Mouse (Mus musculus) liver, embryonic 11.5 days (tissue): ENCODE measurements around the gene Olfr732. TPM values are rescaled to one million over a fixed set of nuclear protein-coding genes. Genes with fewer than 3 reads are reported as not detected.

Source experiments
- ATAC-seq: fragments of 200-750 bp; cut with Nextera tagmentation; replicated peaks from 2 replicates; pipeline ENCODE4 v1.8.0; 2017; ENCODE audit warnings: moderate number of reproducible peaks, mild to moderate bottlenecking, moderate TSS enrichment, moderate library complexity; ENCODE audit not compliant: low FRiP score
- DNase-seq: peaks from one replicate; pipeline ENCODE4 v3.0.0-alpha.2; 2017; ENCODE audit warnings: low spot score
- H3K27ac ChIP-seq: fragments of 300-500 bp; sonication (generic); 2 replicates; pipeline ENCODE4 v1.5.1; 2014; ENCODE audit warnings: mild to moderate bottlenecking, low read depth, low read length, control low read depth
- H3K27me3 ChIP-seq: fragments of 300-500 bp; sonication (generic); replicated peaks from 2 replicates; pipeline ENCODE4 v1.6.1; 2014; ENCODE audit warnings: low read length, mixed read lengths; ENCODE audit not compliant: control insufficient read depth, insufficient read depth
- H3K36me3 ChIP-seq: fragments of 300-500 bp; sonication (generic); 2 replicates; pipeline ENCODE4 v1.6.1; 2014; ENCODE audit warnings: mild to moderate bottlenecking, low read length, moderate library complexity, mixed read lengths; ENCODE audit not compliant: control insufficient read depth, insufficient read depth
- H3K4me1 ChIP-seq: fragments of 300-500 bp; sonication (generic); replicated peaks from 2 replicates; pipeline ENCODE4 v1.6.1; 2014; ENCODE audit warnings: low read length, mixed read lengths; ENCODE audit not compliant: control insufficient read depth, insufficient read depth
- H3K4me2 ChIP-seq: fragments of 300-500 bp; sonication (generic); 2 replicates; pipeline ENCODE4 v1.6.1; 2014; ENCODE audit warnings: mild to moderate bottlenecking, control low read depth, moderate library complexity
- H3K4me3 ChIP-seq: fragments of 300-500 bp; sonication (generic); 2 replicates; pipeline ENCODE4 v1.5.1; 2014; ENCODE audit warnings: low read depth, low read length, control low read depth
- H3K9ac ChIP-seq: fragments of 300-500 bp; sonication (generic); 2 replicates; pipeline ENCODE4 v1.6.1; 2014; ENCODE audit warnings: low read depth, low read length, control low read depth
- H3K9me3 ChIP-seq: fragments of 300-500 bp; sonication (generic); 2 replicates; pipeline ENCODE4 v1.6.1; 2016; ENCODE audit warnings: low read length, inconsistent platforms, mixed read lengths; ENCODE audit not compliant: control insufficient read depth
- WGBS: fragments of 180-500 bp; shearing (Covaris S2); extraction: QIAGEN DNeasy Blood & Tissue Kit; methylation state at CpG from one replicate; pipeline ENCODE4 v1.1.7; 2014; 5-methylcytosine and 5-hydroxymethylcytosine counted together
- polyA plus RNA-seq: library from polyadenylated mRNA; unstranded; fragments of >200 nt; fragmentation: Nextera tagmentation; extraction: Ambion mirVana; gene quantifications from 2 replicates; pipeline ENCODE4 v1.2.1, GENCODE M21; 2014

Gene Olfr732
- polyA plus RNA-seq = not detected in 2 replicates

GRCm38 (mm10) chr14:50284106-50284505, at the start of gene Olfr732:
Olfr732 (minus strand) TSS chr14:50284206.
- no peak within 1 kb of the TSS for H3K4me3 ChIP-seq
- H3K4me1 ChIP-seq = no peaks in the 10 kb centered on the region
- ATAC-seq = no peak
- no peak within 1 kb of the TSS for H3K4me2 ChIP-seq
- no peak for DNase-seq
- H3K27ac ChIP-seq = no peak within 1 kb of the TSS
- H3K9me3 ChIP-seq = no peaks in the 10 kb centered on the region
- H3K36me3 ChIP-seq = no peaks in the 10 kb centered on the region
- no peak within 1 kb of the TSS for H3K9ac ChIP-seq
- H3K27me3 ChIP-seq = no peaks in the 10 kb centered on the region
- WGBS = 87% methylated on average over 1 of the region's 1 CpGs

GRCm38 (mm10) chr14:50326661-50327060, 42.7 kb upstream of the Olfr732 start, which contains the start of gene Olfr734:
Olfr734 (minus strand) TSS chr14:50326761.
- no peaks in the 10 kb centered on the region for H3K4me1 ChIP-seq
- H3K36me3 ChIP-seq = no peaks in the 10 kb centered on the region
- 65% methylated on average over 1 of the region's 1 CpGs for WGBS
- H3K9me3 ChIP-seq = no peaks in the 10 kb centered on the region
- no peak for ATAC-seq
- no peaks in the 10 kb centered on the region for H3K27me3 ChIP-seq
- H3K4me2 ChIP-seq = no peak within 1 kb of the TSS
- no peak within 1 kb of the TSS for H3K9ac ChIP-seq
- H3K27ac ChIP-seq = no peak within 1 kb of the TSS
- H3K4me3 ChIP-seq = no peak within 1 kb of the TSS
- DNase-seq = no peak

- Histone ChIP-seq H3K4me1 (no peaks in the 10 kb centered on the region), H3K36me3 (no peaks in the 10 kb centered on the region), H3K4me3 (no peak within 1 kb of the TSS), H3K27me3 (no peaks in the 10 kb centered on the region), H3K27ac (no peak within 1 kb of the TSS), H3K4me2 (no peak within 1 kb of the TSS), H3K9ac (no peak within 1 kb of the TSS), H3K9me3 (no peaks in the 10 kb centered on the region)
- ATAC-seq (no peak), DNase-seq (no peak)
These were observed 17.4 kb upstream of the Olfr732 start, which contains the start of gene Olfr733 for GRCm38 (mm10) chr14:50301422-50301821. Olfr733 (minus strand) TSS chr14:50301522.

- no peaks in the 10 kb centered on the region for H3K27me3 ChIP-seq
- no peaks in the 10 kb centered on the region for H3K36me3 ChIP-seq
- DNase-seq = no peak
- H3K4me3 ChIP-seq = no peak within 1 kb of the TSS
- WGBS = 74% methylated on average over 4 of the region's 4 CpGs
- no peak within 1 kb of the TSS for H3K27ac ChIP-seq
- no peak within 1 kb of the TSS for H3K4me2 ChIP-seq
- H3K4me1 ChIP-seq = no peaks in the 10 kb centered on the region
- H3K9ac ChIP-seq = no peak within 1 kb of the TSS
- ATAC-seq = no peak
- no peaks in the 10 kb centered on the region for H3K9me3 ChIP-seq
These were observed 42.2 kb downstream of the Olfr732 start, which contains the start of gene Olfr731 for GRCm38 (mm10) chr14:50241766-50242165. Olfr731 (minus strand) TSS chr14:50241866.

Other genes starting within 250 kb of the Olfr732 start
- not detected in 2 replicates for gene Olfr725, start 243.8 kb downstream of the Olfr732 start, polyA plus RNA-seq
- gene Olfr726, start 193.3 kb downstream of the Olfr732 start, polyA plus RNA-seq = not detected in 2 replicates
- not detected in 2 replicates for gene Olfr727, start 161.0 kb downstream of the Olfr732 start, polyA plus RNA-seq
- gene Olfr728, start 141.5 kb downstream of the Olfr732 start, polyA plus RNA-seq = not detected in 2 replicates
- gene Olfr729, start 131.3 kb downstream of the Olfr732 start, polyA plus RNA-seq = not detected in 2 replicates
- not detected in 2 replicates for gene Olfr730, start 96.0 kb downstream of the Olfr732 start, polyA plus RNA-seq
- gene Olfr731, start 42.3 kb downstream of the Olfr732 start, polyA plus RNA-seq = not detected in 2 replicates
- gene Olfr733, start 17.3 kb upstream of the Olfr732 start, polyA plus RNA-seq = not detected in 2 replicates
- gene Olfr734, start 42.6 kb upstream of the Olfr732 start, polyA plus RNA-seq = not detected in 2 replicates
- not detected in 2 replicates for gene Olfr735, start 64.7 kb upstream of the Olfr732 start, polyA plus RNA-seq
- gene Tlr11, start 73.7 kb upstream of the Olfr732 start, polyA plus RNA-seq = not detected in 2 replicates
- not detected in 2 replicates for gene Olfr736, start 97.0 kb upstream of the Olfr732 start, polyA plus RNA-seq
- gene Olfr738, start 123.4 kb upstream of the Olfr732 start, polyA plus RNA-seq = not detected in 2 replicates
- not detected in 2 replicates for gene Olfr739, start 134.4 kb upstream of the Olfr732 start, polyA plus RNA-seq
- gene Olfr740, start 161.3 kb upstream of the Olfr732 start, polyA plus RNA-seq = not detected in 2 replicates
- gene Olfr741, start 188.5 kb upstream of the Olfr732 start, polyA plus RNA-seq = not detected in 2 replicates
- gene Olfr742, start 219.4 kb upstream of the Olfr732 start, polyA plus RNA-seq = not detected in 2 replicates
- gene Olfr743, start 237.6 kb upstream of the Olfr732 start, polyA plus RNA-seq = not detected in 2 replicates